Mouse (Mus musculus) heart, embryonic 16.5 days (tissue): Measurements from ENCODE around the gene Pdpk1. TPM values are rescaled to one million over a fixed set of nuclear protein-coding genes. Genes with fewer than 3 reads are reported as not detected.
"Not testable (repeated sequence)": the region's sequence is repeated elsewhere in the genome, so short reads cannot be mapped to it uniquely, and the experiment has no call there.

Experiments used
- ATAC-seq: fragments of 200-750 bp; cut with Nextera tagmentation; replicated peaks from 2 replicates; pipeline ENCODE4 v1.8.0; 2017; ENCODE audit warnings: moderate number of reproducible peaks; ENCODE audit not compliant: insufficient read depth, low FRiP score; ENCODE audit errors: extremely low read depth
- H3K27ac ChIP-seq: fragments of 300-500 bp; sonication (generic); 2 replicates; pipeline ENCODE4 v1.5.1; 2014; ENCODE audit warnings: mild to moderate bottlenecking, low read length, control low read depth, moderate library complexity
- H3K27me3 ChIP-seq: fragments of 300-500 bp; sonication (generic); 2 replicates; pipeline ENCODE4 v1.6.1; 2014; ENCODE audit warnings: low read length, mixed read lengths; ENCODE audit not compliant: control insufficient read depth, insufficient read depth
- H3K36me3 ChIP-seq: fragments of 300-500 bp; sonication (generic); 2 replicates; pipeline ENCODE4 v1.6.1; 2014; ENCODE audit not compliant: control insufficient read depth, insufficient read depth
- H3K4me1 ChIP-seq: fragments of 300-500 bp; sonication (generic); 2 replicates; pipeline ENCODE4 v1.6.1; 2014; ENCODE audit warnings: low read length, mixed read lengths; ENCODE audit not compliant: control insufficient read depth, insufficient read depth
- H3K4me2 ChIP-seq: fragments of 300-500 bp; sonication (generic); 2 replicates; pipeline ENCODE4 v1.6.1; 2014; ENCODE audit warnings: low read depth, mild to moderate bottlenecking, control low read depth, low read length
- H3K4me3 ChIP-seq: fragments of 300-500 bp; sonication (generic); 2 replicates; pipeline ENCODE4 v1.5.1; 2014; ENCODE audit warnings: mild to moderate bottlenecking, control low read depth, low read length
- H3K9ac ChIP-seq: fragments of 300-500 bp; sonication (generic); 2 replicates; pipeline ENCODE4 v1.6.1; 2014; ENCODE audit warnings: low read length, control low read depth
- H3K9me3 ChIP-seq: fragments of 300-500 bp; sonication (generic); replicated peaks from 2 replicates; pipeline ENCODE4 v1.6.1; 2016; ENCODE audit warnings: low read length; ENCODE audit not compliant: control insufficient read depth
- WGBS: fragments of 180-500 bp; shearing (Covaris S2); extraction: QIAGEN DNeasy Blood & Tissue Kit; methylation state at CpG from one replicate; pipeline ENCODE4 v1.1.7; 2014; 5-methylcytosine and 5-hydroxymethylcytosine counted together
- polyA plus RNA-seq: library from polyadenylated mRNA; unstranded; fragments of >200 nt; fragmentation: Nextera tagmentation; extraction: Ambion mirVana; gene quantifications from 2 replicates; pipeline ENCODE4 v1.2.1, GENCODE M21; 2015

The Pdpk1 gene
- polyA plus RNA-seq, 1 experiment from 2014 or later, result 40.1 TPM

DNA sequence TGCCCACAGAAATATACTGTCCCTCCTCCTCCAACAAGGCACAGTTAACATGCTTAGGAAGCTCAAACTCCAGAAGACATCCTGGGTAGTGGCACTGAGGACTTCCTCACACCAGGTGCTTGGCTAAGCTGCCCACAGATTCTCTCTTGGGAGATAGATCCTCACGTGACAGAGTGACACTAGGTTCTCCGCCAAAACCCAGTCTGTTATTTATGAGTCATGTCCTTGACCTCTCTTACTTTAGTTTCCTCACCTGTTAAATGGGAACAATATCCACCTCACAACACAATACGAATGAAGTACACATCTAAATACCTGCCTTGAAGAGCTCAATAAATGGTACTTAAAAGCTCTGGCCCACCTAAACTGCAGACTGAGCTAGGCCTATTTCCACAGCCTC is 11.5 kb downstream of the Pdpk1 start:
- Histone ChIP-seq H3K36me3 (no peaks in the 10 kb centered on the region), H3K27me3 (no peaks in the 10 kb centered on the region), H3K27ac (no peak overlapping the region), H3K4me2 (no peak overlapping the region), H3K9ac (no peak overlapping the region), H3K4me1 (peaks cover 26% of the 10 kb centered on the region), H3K9me3 (no peaks in the 10 kb centered on the region), H3K4me3 (no peak overlapping the region)
- 91% methylated on average over 3 of the region's 3 CpGs for WGBS
- no peak for ATAC-seq

GRCm38 (mm10) chr17:24137226-24137880 is 13.4 kb downstream of the Pdpk1 start:
- Histone ChIP-seq H3K36me3 (no peaks in the 10 kb centered on the region), H3K9me3 (no peaks in the 10 kb centered on the region), H3K27me3 (no peaks in the 10 kb centered on the region), H3K4me1 (peaks cover 28% of the 10 kb centered on the region), H3K4me2 (no peak overlapping the region), H3K9ac (no peak overlapping the region), H3K27ac (peak overlapping the region; percentile 43; the same call in 1 of the 2 replicates), H3K4me3 (no peak overlapping the region)
- no peak for ATAC-seq
- 42% methylated on average over 2 of the region's 2 CpGs for WGBS

DNA sequence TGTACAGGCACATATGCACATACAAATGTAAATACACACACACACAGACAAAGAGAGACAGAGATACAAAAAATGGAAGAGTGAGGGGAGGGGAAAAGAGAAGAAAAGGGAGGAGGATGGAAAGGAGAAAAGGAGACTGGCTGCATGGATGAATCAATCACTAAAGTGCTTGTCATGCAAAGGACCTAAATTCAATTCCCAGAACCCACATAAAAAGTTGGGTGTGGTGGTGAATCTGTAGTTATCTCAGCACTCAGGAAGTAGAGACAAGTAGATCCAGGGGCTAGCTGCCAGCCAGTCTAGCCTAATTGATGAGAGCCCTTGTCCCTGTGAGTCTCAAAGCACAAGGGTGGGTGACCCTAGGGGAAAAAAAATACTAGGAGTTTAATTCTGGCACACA is 16.7 kb downstream of the Pdpk1 start:
- Histone ChIP-seq H3K4me3 (no peak overlapping the region), H3K27ac (no peak overlapping the region), H3K4me2 (no peak overlapping the region), H3K9ac (no peak overlapping the region), H3K9me3 (no peaks in the 10 kb centered on the region), H3K36me3 (no peaks in the 10 kb centered on the region), H3K4me1 (peaks cover 20% of the 10 kb centered on the region), H3K27me3 (no peaks in the 10 kb centered on the region)
- ATAC-seq, result no peak

GRCm38 (mm10) chr17:24132919-24133318 is 17.8 kb downstream of the Pdpk1 start:
- not testable (repeated sequence) for H3K36me3 ChIP-seq, H3K4me3 ChIP-seq, H3K9me3 ChIP-seq, H3K27me3 ChIP-seq, H3K9ac ChIP-seq, ATAC-seq, H3K4me2 ChIP-seq, H3K27ac ChIP-seq
- H3K4me1 ChIP-seq, result peaks cover 17% of the 10 kb centered on the region
- WGBS, result 84% methylated on average over 4 of the region's 4 CpGs

GRCm38 (mm10) chr17:24131570-24131969 is 19.2 kb downstream of the Pdpk1 start:
- H3K4me1 ChIP-seq, result peaks cover 10% of the 10 kb centered on the region; the same call in 1 of the 2 replicates
- ATAC-seq, result no peak
- H3K4me2 ChIP-seq, result no peak overlapping the region
- 90% methylated on average over 3 of the region's 3 CpGs for WGBS
- no peak overlapping the region for H3K27ac ChIP-seq
- H3K4me3 ChIP-seq, result no peak overlapping the region
- H3K36me3 ChIP-seq, result no peaks in the 10 kb centered on the region
- no peaks in the 10 kb centered on the region for H3K27me3 ChIP-seq
- no peaks in the 10 kb centered on the region for H3K9me3 ChIP-seq
- H3K9ac ChIP-seq, result no peak overlapping the region

- 83% methylated on average over 4 of the region's 4 CpGs for WGBS
- H3K36me3 ChIP-seq, H3K9ac ChIP-seq: not testable (repeated sequence)
These were observed 21.5 kb downstream of the Pdpk1 start for GRCm38 (mm10) chr17:24129246-24129645.

GRCm38 (mm10) chr17:24127592-24127991 is 23.1 kb downstream of the Pdpk1 start:
- WGBS, result 85% methylated on average over 1 of the region's 1 CpGs
- Histone ChIP-seq H3K27me3 (no peaks in the 10 kb centered on the region), H3K4me1 (peaks cover 8% of the 10 kb centered on the region)

More at GRCm38 (mm10) chr17:24129246-24129645, 21.5 kb downstream of the Pdpk1 start:
- H3K4me3 ChIP-seq, H3K27me3 ChIP-seq, ATAC-seq, H3K4me1 ChIP-seq, H3K27ac ChIP-seq, H3K4me2 ChIP-seq, H3K9me3 ChIP-seq: not testable (repeated sequence)

GRCm38 (mm10) chr17:24126801-24127200 is 23.9 kb downstream of the Pdpk1 start:
- peaks cover 1% of the 10 kb centered on the region; the same call in 1 of the 2 replicates for H3K9me3 ChIP-seq
- 74% methylated on average over 3 of the region's 3 CpGs for WGBS
- no peak overlapping the region for H3K9ac ChIP-seq
- no peak for ATAC-seq
- no peak overlapping the region for H3K4me3 ChIP-seq
- H3K27ac ChIP-seq, result no peak overlapping the region
- H3K4me1 ChIP-seq, result peaks cover 8% of the 10 kb centered on the region
- H3K4me2 ChIP-seq, result no peak overlapping the region
- H3K36me3 ChIP-seq, result no peaks in the 10 kb centered on the region
- H3K27me3 ChIP-seq, result no peaks in the 10 kb centered on the region

More at GRCm38 (mm10) chr17:24127592-24127991, 23.1 kb downstream of the Pdpk1 start:
- no peak overlapping the region for H3K9ac ChIP-seq
- no peaks in the 10 kb centered on the region for H3K36me3 ChIP-seq
- no peak overlapping the region for H3K27ac ChIP-seq
- no peaks in the 10 kb centered on the region for H3K9me3 ChIP-seq
- H3K4me3 ChIP-seq, result no peak overlapping the region
- no peak overlapping the region for H3K4me2 ChIP-seq
- ATAC-seq, result no peak

GRCm38 (mm10) chr17:24119446-24119845 is 31.3 kb downstream of the Pdpk1 start:
- no peak overlapping the region for H3K4me2 ChIP-seq
- no peaks in the 10 kb centered on the region for H3K27me3 ChIP-seq
- no peak overlapping the region for H3K27ac ChIP-seq
- 67% methylated on average over 3 of the region's 3 CpGs for WGBS
- no peak for ATAC-seq
- peaks cover 9% of the 10 kb centered on the region for H3K4me1 ChIP-seq
- no peaks in the 10 kb centered on the region for H3K36me3 ChIP-seq
- H3K9ac ChIP-seq, result no peak overlapping the region
- no peak overlapping the region for H3K4me3 ChIP-seq
- peaks cover 2% of the 10 kb centered on the region; the same call in 1 of the 2 replicates for H3K9me3 ChIP-seq
